Mouse (Mus musculus): ENCODE measurements around the gene Atp1b1. TPM values are rescaled to one million over a fixed set of nuclear protein-coding genes. Genes with fewer than 3 reads are reported as not detected.

Atp1b1 gene
- total and polyA plus RNA-seq, 3 experiments = 0.23 to 0.43 TPM; not detected in 1

DNA sequence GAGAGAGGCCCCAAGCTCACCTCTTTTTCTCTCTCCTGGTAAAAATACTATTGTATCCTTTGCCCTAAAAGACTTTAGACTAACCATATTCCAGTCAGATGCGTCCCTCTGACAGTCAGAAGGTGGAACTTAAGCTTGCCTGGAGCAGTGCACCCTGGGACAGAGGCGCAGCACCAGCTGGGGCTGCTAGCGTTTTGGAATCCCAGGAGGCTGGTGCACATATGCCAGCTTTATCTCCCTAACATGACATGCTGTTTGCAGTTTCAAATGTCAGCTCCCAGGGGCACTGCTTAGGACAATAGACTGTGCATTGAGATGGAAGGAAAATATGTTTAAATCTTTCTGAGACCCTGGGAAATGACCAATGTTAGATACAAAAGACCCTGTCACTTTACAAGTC is 66.0 kb downstream of the Atp1b1 start:
- no peak overlapping the region for H3K27ac ChIP-seq (ENCODE audit: control insufficient read depth, low read depth, low read length)
- no peak overlapping the region for H3K4me3 ChIP-seq (ENCODE audit: control insufficient read depth in 1 of 2, insufficient read depth in 1 of 2, low read depth in 2 of 2, low read length in 2 of 2)
- H3K36me3 ChIP-seq (ENCODE audit: control insufficient read depth in 1 of 2, insufficient read depth in 2 of 2, low read length in 2 of 2) = no peaks in the 10 kb centered on the region
- no peak for TF ChIP-seq MYC (IDR thresholded peaks at IDR 0.05; ENCODE audit: low read depth, low read length)
- no peak for TF ChIP-seq E2F4 (IDR thresholded peaks at IDR 0.05; ENCODE audit: borderline replicate concordance, low read depth, low read length)
- TF ChIP-seq TCF12 (IDR thresholded peaks at IDR 0.05; ENCODE audit: low read depth, low read length) = no peak
- TF ChIP-seq EP300 (IDR thresholded peaks at IDR 0.05; ENCODE audit: low read depth in 1 of 2, low read length in 2 of 2) = no peak
- no peak for TF ChIP-seq CHD2 (IDR thresholded peaks at IDR 0.05; ENCODE audit: low read length)
- no peak for TF ChIP-seq TAL1 (IDR thresholded peaks at IDR 0.05; ENCODE audit: low read length)
- H3K4me1 ChIP-seq (ENCODE audit: control insufficient read depth in 1 of 2, insufficient read depth in 2 of 2, low read length in 2 of 2) = no peaks in the 10 kb centered on the region
- no peak overlapping the region for H3K9ac ChIP-seq (ENCODE audit: control insufficient read depth, low read depth, low read length, poor library complexity, severe bottlenecking)
- no peaks in the 10 kb centered on the region for H3K9me3 ChIP-seq (replicated peaks; ENCODE audit: insufficient read depth, low read length)
- no peak for DNase-seq (ENCODE audit: low read depth, low spot score)
- H3K79me2 ChIP-seq (ENCODE audit: control insufficient read depth, insufficient read depth, low read length, poor library complexity) = no peaks in the 10 kb centered on the region
- no peaks in the 10 kb centered on the region for H3K27me3 ChIP-seq (ENCODE audit: control insufficient read depth in 1 of 2, insufficient read depth in 2 of 2, low read length in 2 of 2)

DNA sequence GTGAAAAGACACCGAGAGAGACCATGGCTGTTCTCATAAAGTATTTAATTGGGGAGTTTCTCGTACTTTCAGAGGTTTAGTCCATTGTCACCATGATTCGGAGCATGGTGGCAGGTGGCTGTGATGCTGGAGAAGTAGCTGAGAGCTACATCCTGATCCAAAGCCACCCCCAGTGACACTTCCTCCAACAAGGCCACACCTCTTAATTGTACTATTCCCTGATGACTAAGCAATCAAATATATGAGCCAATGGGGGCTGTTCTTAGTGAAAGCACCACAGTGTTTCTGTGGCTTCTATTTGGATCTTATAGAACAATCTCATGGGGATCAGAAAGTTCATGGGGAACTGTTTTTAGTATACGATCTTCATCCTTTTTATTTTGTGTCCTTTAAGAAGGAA is 68.4 kb downstream of the Atp1b1 start:
- Histone ChIP-seq H3K9ac (ENCODE audit: control insufficient read depth, low read depth, low read length, poor library complexity, severe bottlenecking) (no peak overlapping the region), H3K79me2 (ENCODE audit: control insufficient read depth, insufficient read depth, low read length, poor library complexity) (no peaks in the 10 kb centered on the region), H3K27ac (ENCODE audit: control insufficient read depth, low read depth, low read length) (no peak overlapping the region), H3K4me3 (ENCODE audit: control insufficient read depth in 1 of 2, insufficient read depth in 1 of 2, low read depth in 2 of 2, low read length in 2 of 2) (no peak overlapping the region), H3K36me3 (ENCODE audit: control insufficient read depth in 1 of 2, insufficient read depth in 2 of 2, low read length in 2 of 2) (no peaks in the 10 kb centered on the region), H3K4me1 (ENCODE audit: control insufficient read depth in 1 of 2, insufficient read depth in 2 of 2, low read length in 2 of 2) (no peaks in the 10 kb centered on the region), H3K9me3 (replicated peaks; ENCODE audit: insufficient read depth, low read length) (no peaks in the 10 kb centered on the region), H3K27me3 (ENCODE audit: control insufficient read depth in 1 of 2, insufficient read depth in 2 of 2, low read length in 2 of 2) (no peaks in the 10 kb centered on the region)
- peak; percentile 17 for DNase-seq (ENCODE audit: low read depth, low spot score)
- no peak for TF ChIP-seq TBP (IDR thresholded peaks at IDR 0.05; ENCODE audit: low read depth, low read length)
- TF ChIP-seq POLR2AphosphoS2 (IDR thresholded peaks at IDR 0.05; ENCODE audit: low read length) = no peak
- no peak for TF ChIP-seq NRF1 (IDR thresholded peaks at IDR 0.05; ENCODE audit: insufficient read depth, low read depth, low read length, poor library complexity, severe bottlenecking)
- TF ChIP-seq RCOR1 (IDR thresholded peaks at IDR 0.05; ENCODE audit: low read depth, low read length) = no peak
- TF ChIP-seq KAT2A (conservative IDR thresholded peaks at IDR 0.05; ENCODE audit: low read depth, low read length) = no peak
- no peak for TF ChIP-seq ZNF384 (IDR thresholded peaks at IDR 0.05; ENCODE audit: low read depth, low read length)
- no peak for TF ChIP-seq USF1 (IDR thresholded peaks at IDR 0.05; ENCODE audit: low read depth, low read length)
- no peak for TF ChIP-seq SIN3A (IDR thresholded peaks at IDR 0.05; ENCODE audit: low read length)
- no peak for TF ChIP-seq GATA1 (IDR thresholded peaks at IDR 0.05; ENCODE audit: low read depth, low read length)
- no peak for TF ChIP-seq MXI1 (IDR thresholded peaks at IDR 0.05; ENCODE audit: low read depth, low read length)
- no peak for TF ChIP-seq TAL1 (IDR thresholded peaks at IDR 0.05; ENCODE audit: low read length)

Other genes starting within 250 kb of the Atp1b1 start
- gene Slc19a2, start 209.3 kb downstream of the Atp1b1 start, total RNA-seq (2012; rRNA removed) = 9.7 TPM in 2 replicates
- 10 to 100 TPM in 1 of 2 experiments, 1 to 10 TPM in 1; 9.0 to 54.2 TPM for gene Slc19a2, start 209.3 kb downstream of the Atp1b1 start, polyA plus RNA-seq (2012; ENCODE audit: insufficient read depth in 1 of 2, insufficient read length in 2 of 2, low read depth in 1 of 2, low replicate concordance in 2 of 2, missing spikeins in 1 of 2)
- 11.0 and 13.0 TPM in 2 replicates for gene Ccdc181, start 182.8 kb downstream of the Atp1b1 start, total RNA-seq (2012; rRNA removed)
- 10 to 100 TPM in 1 of 2 experiments, not detected in 1; 15.8 TPM for gene Ccdc181, start 182.8 kb downstream of the Atp1b1 start, polyA plus RNA-seq (2012; ENCODE audit: insufficient read depth in 1 of 2, insufficient read length in 2 of 2, low read depth in 1 of 2, low replicate concordance in 2 of 2, missing spikeins in 1 of 2)
- gene Nme7, start 154.2 kb downstream of the Atp1b1 start, total RNA-seq (2012; rRNA removed) = 27.6 and 28.7 TPM in 2 replicates
- 10 to 100 TPM in 1 of 2 experiments, not detected in 1; 23.2 TPM for gene Nme7, start 154.2 kb downstream of the Atp1b1 start, polyA plus RNA-seq (2012; ENCODE audit: insufficient read depth in 1 of 2, insufficient read length in 2 of 2, low read depth in 1 of 2, low replicate concordance in 2 of 2, missing spikeins in 1 of 2)
- 14.1 and 18.2 TPM in 2 replicates for gene Blzf1, start 150.9 kb downstream of the Atp1b1 start, total RNA-seq (2012; rRNA removed)
- 10 to 100 TPM in 1 of 2 experiments, not detected in 1; 17.1 TPM for gene Blzf1, start 150.9 kb downstream of the Atp1b1 start, polyA plus RNA-seq (2012; ENCODE audit: insufficient read depth in 1 of 2, insufficient read length in 2 of 2, low read depth in 1 of 2, low replicate concordance in 2 of 2, missing spikeins in 1 of 2)

All from MEL (cell line).